Mouse (Mus musculus) midbrain, embryonic 10.5 days (tissue): Measurements from ENCODE around the gene Gm10778. TPM values are rescaled to one million over a fixed set of nuclear protein-coding genes. Genes with fewer than 3 reads are reported as not detected.
A peak's percentile ranks its signal among the peaks of the same experiment; 100 is the strongest.

Experiments used
- DNase-seq: peaks from one replicate; pipeline ENCODE4 v3.0.0-alpha.2; 2017; ENCODE audit warnings: low spot score
- H3K27ac ChIP-seq: fragments of 300-500 bp; sonication (generic); replicated peaks from 2 replicates; pipeline ENCODE4 v1.5.1; 2016; ENCODE audit warnings: mild to moderate bottlenecking
- H3K27me3 ChIP-seq: fragments of 300-500 bp; sonication (generic); 2 replicates; pipeline ENCODE4 v1.6.1; 2016; ENCODE audit warnings: low read depth, mild to moderate bottlenecking; ENCODE audit not compliant: poor library complexity, severe bottlenecking
- H3K36me3 ChIP-seq: fragments of 300-500 bp; sonication (generic); 2 replicates; pipeline ENCODE4 v1.6.1; 2016; ENCODE audit warnings: mild to moderate bottlenecking, moderate library complexity
- H3K4me1 ChIP-seq: fragments of 300-500 bp; sonication (generic); 2 replicates; pipeline ENCODE4 v1.6.1; 2016
- H3K4me3 ChIP-seq: fragments of 300-500 bp; sonication (generic); 2 replicates; pipeline ENCODE4 v1.5.1; 2016; ENCODE audit warnings: mild to moderate bottlenecking, moderate library complexity
- H3K9me3 ChIP-seq: fragments of 300-500 bp; sonication (generic); replicated peaks from 2 replicates; pipeline ENCODE4 v1.6.1; 2016; ENCODE audit warnings: mild to moderate bottlenecking
- WGBS: fragments of 180-500 bp; shearing (Covaris S2); methylation state at CpG from one replicate; pipeline ENCODE4 v1.1.7; 2016; 5-methylcytosine and 5-hydroxymethylcytosine counted together
- polyA plus RNA-seq: library from polyadenylated mRNA; unstranded; fragments of >200 nt; fragmentation: Nextera tagmentation; extraction: Ambion mirVana; gene quantifications from 2 replicates; pipeline ENCODE4 v1.2.1, GENCODE M21; 2016

The Gm10778 gene
- polyA plus RNA-seq, 1 experiment from 2014 or later, result 5.6 TPM

DNA sequence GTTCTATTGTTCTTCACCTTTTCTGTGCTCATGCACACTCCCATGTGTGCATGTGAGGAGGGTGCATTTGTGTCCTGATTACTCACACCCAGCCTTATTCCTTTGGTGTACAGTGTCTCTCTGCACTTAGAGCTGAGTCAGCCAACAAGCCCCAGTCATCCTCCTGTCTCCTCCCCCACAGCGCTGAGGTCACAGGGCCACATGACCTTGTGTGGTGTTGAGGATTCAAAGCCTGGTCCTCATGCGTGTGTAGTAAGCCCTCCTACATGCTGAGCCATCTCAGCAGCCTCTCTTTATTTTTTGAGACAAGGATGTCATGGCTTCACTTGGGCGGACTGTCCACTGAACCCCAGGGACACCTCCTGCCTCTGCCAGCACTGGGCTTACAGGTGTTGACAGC is 36.1 kb upstream of the Gm10778 start:
- no peak for DNase-seq
- Histone ChIP-seq H3K36me3 (peaks cover 15% of the 10 kb centered on the region), H3K4me3 (no peak overlapping the region), H3K27me3 (no peaks in the 10 kb centered on the region), H3K27ac (no peak overlapping the region), H3K9me3 (peaks cover 4% of the 10 kb centered on the region; the same call in 1 of the 2 replicates), H3K4me1 (peaks cover 8% of the 10 kb centered on the region)
- 74% methylated on average over 3 of the region's 3 CpGs for WGBS

DNA sequence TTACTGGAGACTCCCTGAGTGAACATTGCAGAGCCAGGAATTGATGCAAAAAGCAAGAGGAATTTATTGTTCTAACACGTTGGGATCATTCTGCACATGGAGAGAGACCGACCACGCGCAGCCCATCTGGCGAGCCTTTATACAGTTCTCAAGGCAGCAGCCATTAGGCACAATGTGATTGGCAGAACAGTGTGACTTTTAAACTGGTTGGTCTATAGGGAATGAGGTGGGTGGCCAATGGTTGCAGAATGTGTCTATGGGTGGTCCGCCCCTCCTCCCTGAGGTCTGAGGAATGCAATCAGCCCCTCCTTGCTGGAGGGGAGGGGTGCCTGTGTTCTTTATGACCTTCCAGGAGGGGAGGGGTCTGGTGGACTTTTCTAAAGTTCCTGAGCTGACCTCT is 33.4 kb upstream of the Gm10778 start:
- H3K4me3 ChIP-seq, result no peak overlapping the region
- H3K27me3 ChIP-seq, result no peaks in the 10 kb centered on the region
- peaks cover 4% of the 10 kb centered on the region; the same call in 1 of the 2 replicates for H3K9me3 ChIP-seq
- H3K4me1 ChIP-seq, result peaks cover 8% of the 10 kb centered on the region
- DNase-seq, result no peak
- 76% methylated on average over 6 of the region's 6 CpGs for WGBS
- peaks cover 4% of the 10 kb centered on the region for H3K36me3 ChIP-seq
- H3K27ac ChIP-seq, result no peak overlapping the region

DNA sequence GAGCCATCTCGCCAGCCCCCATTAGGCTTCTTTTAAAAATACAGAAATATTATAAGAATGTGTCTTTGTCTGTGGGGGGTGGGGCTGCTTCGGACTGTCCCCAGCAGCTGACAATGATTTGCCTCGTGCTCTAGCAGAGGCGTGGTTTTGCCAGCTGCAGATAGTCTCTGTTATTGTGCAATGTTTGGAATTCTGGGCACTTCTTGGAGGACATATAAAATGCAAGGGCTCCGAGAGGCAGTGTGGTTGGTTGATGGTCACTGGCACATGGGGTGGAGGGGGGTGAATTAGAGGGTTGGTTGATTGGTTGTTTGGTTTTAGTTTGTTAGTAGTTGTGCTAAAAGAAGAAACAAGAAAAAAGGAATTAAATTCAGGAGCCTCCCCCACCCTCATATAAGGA is 28.9 kb upstream of the Gm10778 start:
- DNase-seq, result no peak
- H3K4me1 ChIP-seq, result peaks cover 8% of the 10 kb centered on the region
- H3K36me3 ChIP-seq, result peaks cover 49% of the 10 kb centered on the region
- H3K27ac ChIP-seq, result no peak overlapping the region
- 91% methylated on average over 5 of the region's 5 CpGs for WGBS
- no peaks in the 10 kb centered on the region for H3K27me3 ChIP-seq
- H3K9me3 ChIP-seq, result no peaks in the 10 kb centered on the region
- H3K4me3 ChIP-seq, result no peak overlapping the region

DNA sequence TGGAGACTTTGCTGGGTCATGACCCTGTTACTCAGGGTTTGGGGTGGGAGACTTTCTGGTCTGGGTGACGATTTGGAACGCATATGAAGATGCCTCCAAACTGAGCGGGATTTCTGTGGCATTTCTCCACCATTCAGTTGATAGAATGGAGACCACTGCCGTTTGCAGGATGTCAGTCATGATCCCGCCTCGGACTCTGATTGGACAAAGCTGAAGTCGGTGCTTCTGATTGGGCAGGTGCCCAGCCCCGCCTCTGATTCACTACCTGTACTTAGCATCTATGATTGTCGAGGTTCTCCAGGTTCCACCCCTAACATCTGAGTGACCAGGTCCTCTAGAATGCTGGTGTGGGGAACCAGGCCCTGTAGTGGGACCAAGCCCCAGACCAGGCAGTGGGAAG is 28.1 kb upstream of the Gm10778 start:
- WGBS, result 54% methylated on average over 9 of the region's 9 CpGs
- peaks cover 57% of the 10 kb centered on the region for H3K36me3 ChIP-seq
- DNase-seq, result no peak

DNA sequence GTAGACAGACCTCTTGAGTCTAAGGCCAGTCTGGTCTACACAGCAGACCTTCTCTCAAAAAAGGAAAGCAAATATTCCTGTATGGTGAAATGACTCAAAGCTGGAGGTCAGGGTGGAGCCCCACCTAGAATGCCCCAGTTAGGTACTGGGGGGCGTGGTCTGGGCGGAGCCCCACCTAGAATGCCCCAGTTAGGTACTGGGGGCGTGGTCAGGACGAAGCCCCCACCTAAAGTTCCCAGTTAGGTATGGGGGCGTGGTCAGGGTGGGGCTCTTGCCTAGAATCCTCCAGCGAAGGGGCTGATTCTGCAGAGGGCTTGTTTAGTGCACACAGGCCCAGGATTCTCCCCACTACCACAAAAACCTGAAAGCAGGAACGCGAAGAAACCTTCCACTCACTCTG is 25.4 kb upstream of the Gm10778 start:
- no peak overlapping the region for H3K4me3 ChIP-seq
- H3K27ac ChIP-seq, result no peak overlapping the region
- peaks cover 25% of the 10 kb centered on the region for H3K4me1 ChIP-seq
- H3K9me3 ChIP-seq, result no peaks in the 10 kb centered on the region
- WGBS, result 63% methylated on average over 8 of the region's 8 CpGs
- H3K27me3 ChIP-seq, result no peaks in the 10 kb centered on the region
- DNase-seq, result no peak
- peaks cover 64% of the 10 kb centered on the region for H3K36me3 ChIP-seq

More for the DNA sequence above, 28.1 kb upstream of the Gm10778 start:
- Histone ChIP-seq H3K27ac (no peak overlapping the region), H3K9me3 (no peaks in the 10 kb centered on the region), H3K27me3 (no peaks in the 10 kb centered on the region), H3K4me1 (peaks cover 3% of the 10 kb centered on the region), H3K4me3 (no peak overlapping the region)

DNA sequence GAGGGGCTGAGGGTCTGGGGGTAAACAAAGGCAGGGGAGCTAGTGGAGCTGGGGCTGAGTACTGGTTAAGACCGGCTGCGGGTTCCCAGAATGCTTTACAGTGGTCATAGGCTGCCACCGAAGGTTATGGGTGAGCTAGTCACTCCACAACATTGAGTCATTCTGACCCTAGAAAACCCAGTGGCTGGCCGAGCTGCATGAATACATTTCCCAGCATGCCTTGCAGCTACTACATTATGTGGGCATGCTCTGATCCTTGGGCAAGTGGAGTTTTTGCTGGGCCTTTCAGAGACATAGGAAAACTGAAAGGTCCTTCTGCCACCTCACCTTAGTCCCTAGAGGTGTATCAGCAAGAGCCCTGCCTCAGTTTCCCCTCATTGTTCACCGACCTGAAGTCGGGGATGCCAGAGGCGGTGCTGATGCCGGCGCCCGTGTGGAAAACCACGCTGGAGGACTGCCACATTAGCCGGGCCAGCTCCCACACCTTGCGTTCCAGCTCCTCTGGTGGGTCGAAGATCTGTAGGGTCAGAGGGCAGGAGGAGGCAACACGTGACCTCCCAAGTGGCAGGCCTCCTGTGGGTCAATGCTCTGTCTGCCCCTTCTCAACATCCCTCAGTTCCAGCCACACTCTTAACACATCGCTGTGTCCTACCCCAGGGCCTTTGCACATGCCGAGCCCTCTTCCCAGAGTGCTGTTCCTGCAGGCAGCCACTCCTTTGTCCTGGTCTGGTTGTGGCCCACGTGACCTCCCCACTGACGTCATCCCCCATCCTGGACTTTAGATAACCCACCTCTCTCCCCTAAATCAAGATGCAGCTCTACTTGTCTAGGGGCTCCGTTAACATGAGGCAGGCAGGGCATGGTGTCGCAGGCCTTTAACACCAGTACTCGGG is 22.5 kb upstream of the Gm10778 start:
- no peak for DNase-seq
- Histone ChIP-seq H3K4me1 (peaks cover 25% of the 10 kb centered on the region), H3K4me3 (peak overlapping the region; percentile 63), H3K27me3 (no peaks in the 10 kb centered on the region; the same call in 1 of the 2 replicates), H3K9me3 (no peaks in the 10 kb centered on the region), H3K27ac (peak overlapping the region; percentile 89), H3K36me3 (peaks cover 51% of the 10 kb centered on the region)
- 90% methylated on average over 22 of the region's 22 CpGs for WGBS

DNA sequence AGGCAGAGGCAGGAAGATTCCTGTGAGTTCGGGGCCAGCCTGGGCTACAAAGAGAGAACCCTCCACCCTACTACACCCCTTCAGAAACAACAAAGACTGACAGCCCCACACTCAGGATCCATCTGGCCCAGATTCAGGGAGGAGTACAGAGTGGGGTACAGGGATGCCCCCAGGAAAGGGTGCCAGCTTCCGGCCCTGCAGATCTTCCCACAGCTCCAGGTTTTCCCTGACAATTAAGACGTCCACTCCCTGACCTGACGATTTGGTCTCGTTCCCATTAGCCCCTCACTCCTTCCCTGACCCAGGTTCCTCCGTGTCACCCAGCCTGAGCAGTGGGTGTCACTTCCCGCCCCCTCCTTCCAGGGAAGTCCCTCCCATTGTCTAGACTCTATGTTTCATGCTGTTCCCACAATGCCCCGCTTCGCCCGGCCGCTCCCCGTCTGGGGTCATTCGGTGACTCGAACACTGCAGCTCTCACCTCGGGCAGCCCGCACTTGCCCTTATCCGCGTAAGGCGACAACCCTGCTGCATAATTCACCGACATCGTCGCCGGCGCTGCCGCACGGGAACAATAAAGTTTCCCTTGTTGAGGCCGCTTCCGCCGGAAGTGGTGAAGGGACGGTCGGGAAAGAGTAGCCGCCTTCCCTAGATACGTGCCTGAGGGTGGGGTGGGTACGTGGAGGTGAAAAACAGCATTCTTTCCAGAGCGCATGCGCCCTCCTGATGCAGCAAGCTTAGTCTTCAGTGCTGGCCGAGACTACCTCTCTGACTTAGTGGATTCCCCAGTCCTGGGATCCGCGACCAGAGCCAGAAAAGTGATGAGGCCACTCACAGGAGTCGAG is 21.6 kb upstream of the Gm10778 start, which contains the start of gene Sirt6:
Gene Sirt6, minus strand, starts transcription at position 804 of the 842 bp plus-strand sequence.
- H3K27me3 ChIP-seq, result peaks cover under 1% of the 10 kb centered on the region; the same call in 1 of the 2 replicates
- H3K27ac ChIP-seq, result peak within 1 kb of the TSS; percentile 89
- 6% methylated on average over 40 of the region's 40 CpGs for WGBS
- peak within 1 kb of the TSS; percentile 63 for H3K4me3 ChIP-seq
- peak; percentile 94 for DNase-seq
- peaks cover 43% of the 10 kb centered on the region for H3K36me3 ChIP-seq
- H3K4me1 ChIP-seq, result peaks cover 25% of the 10 kb centered on the region
- H3K9me3 ChIP-seq, result no peaks in the 10 kb centered on the region

DNA sequence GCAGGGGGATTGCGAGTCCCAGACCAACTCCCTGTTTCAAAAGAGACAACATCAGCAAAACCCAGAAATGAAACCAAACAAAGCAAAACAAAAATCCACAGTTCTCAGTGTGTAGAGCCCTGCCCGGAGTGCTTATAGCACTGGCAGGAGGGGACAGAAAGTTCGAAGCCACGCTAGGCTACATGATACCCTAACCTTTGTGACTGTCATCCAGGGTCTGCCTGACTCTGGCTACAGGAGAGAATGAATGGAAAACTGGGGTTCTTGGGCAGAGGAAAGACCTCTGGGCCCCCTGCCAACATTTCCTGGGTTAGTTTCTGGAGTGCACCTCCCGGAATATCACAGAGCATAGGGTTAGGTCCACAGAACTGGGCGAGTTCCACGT is 21.0 kb upstream of the Gm10778 start:
- Histone ChIP-seq H3K9me3 (no peaks in the 10 kb centered on the region), H3K4me1 (peaks cover 25% of the 10 kb centered on the region), H3K4me3 (peak overlapping the region; percentile 63), H3K27me3 (peaks cover 7% of the 10 kb centered on the region), H3K36me3 (peaks cover 37% of the 10 kb centered on the region), H3K27ac (peak overlapping the region; percentile 89)
- DNase-seq, result no peak
- WGBS, result 71% methylated on average over 7 of the region's 7 CpGs

DNA sequence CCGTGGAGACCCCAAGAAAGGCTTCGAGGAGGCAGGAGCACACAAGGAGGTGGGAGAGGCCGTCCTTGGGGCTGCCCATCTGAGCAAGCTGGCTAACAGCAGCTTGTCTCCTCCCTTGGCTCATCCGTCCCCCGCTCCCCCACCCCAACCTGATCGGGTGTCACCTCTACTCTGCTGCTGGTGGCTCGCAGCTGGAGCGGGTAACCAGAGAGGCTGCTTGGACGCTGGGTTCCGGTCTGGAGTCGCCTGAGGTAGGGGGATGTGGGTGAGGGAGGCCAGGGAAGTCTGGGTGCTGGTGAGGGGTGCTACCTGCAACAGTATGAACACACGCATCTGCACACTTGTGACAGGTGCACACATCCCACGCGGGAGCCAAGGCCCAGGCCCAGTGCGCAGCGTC is 20.5 kb upstream of the Gm10778 start, which contains the start of gene Ankrd24:
Gene Ankrd24, plus strand, starts transcription at position 151 of the 400 bp plus-strand sequence.
- DNase-seq, result no peak
- peaks cover 30% of the 10 kb centered on the region for H3K4me1 ChIP-seq
- 80% methylated on average over 16 of the region's 16 CpGs for WGBS

DNA sequence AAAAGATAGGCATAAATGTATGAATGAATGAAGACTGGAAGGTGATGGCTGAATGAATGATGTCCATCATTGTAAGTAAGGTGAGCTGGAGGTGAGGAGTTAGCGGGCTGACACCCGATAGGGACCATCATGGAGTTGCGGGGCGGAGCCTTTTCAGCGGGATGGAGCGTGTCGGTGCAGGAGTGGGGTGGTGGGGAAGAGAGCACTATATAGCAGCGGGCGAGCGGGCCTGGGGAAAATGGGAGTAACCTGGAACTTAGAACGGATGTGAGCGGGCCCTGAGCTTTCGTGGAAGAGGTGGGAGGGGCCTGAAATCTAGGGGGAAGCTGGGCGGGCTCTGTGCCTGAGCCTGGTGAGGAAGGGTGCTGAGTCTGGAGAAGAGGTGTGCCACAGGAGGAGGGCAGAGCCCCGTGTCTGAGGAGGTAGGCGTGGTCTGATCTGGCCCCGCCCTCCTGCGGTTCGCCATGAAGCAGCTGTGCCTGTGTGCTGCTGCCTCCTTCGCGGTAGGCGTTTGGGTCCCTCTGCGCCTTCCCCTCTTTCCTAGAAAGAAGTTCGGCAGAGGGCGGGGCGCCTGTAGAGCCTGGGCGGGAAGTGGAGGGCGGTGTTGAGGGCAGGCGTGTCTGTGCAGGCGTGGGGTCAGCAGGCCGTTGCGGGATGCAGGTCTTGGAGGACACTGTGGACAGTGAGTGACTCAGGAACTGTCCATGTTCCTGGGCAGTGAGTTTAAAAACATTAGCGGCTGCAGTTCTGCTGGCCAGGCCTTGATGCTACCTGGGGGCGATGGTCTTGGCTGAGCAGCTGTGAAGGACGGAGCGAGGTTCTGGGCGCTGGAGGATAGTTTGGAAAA is 15.4 kb upstream of the Gm10778 start:
- Histone ChIP-seq H3K27ac (peak overlapping the region; percentile 79), H3K4me1 (peaks cover 21% of the 10 kb centered on the region), H3K36me3 (no peaks in the 10 kb centered on the region), H3K9me3 (no peaks in the 10 kb centered on the region), H3K27me3 (peaks cover 26% of the 10 kb centered on the region), H3K4me3 (peak overlapping the region; percentile 62)
- 4% methylated on average over 37 of the region's 37 CpGs for WGBS
- DNase-seq, result peak; percentile 80

More for the DNA sequence above, 20.5 kb upstream of the Gm10778 start, which contains the start of gene Ankrd24:
- H3K36me3 ChIP-seq, result peaks cover 31% of the 10 kb centered on the region
- peaks cover 10% of the 10 kb centered on the region for H3K27me3 ChIP-seq
- H3K27ac ChIP-seq, result peak within 1 kb of the TSS; percentile 89
- H3K9me3 ChIP-seq, result no peaks in the 10 kb centered on the region
- peak within 1 kb of the TSS; percentile 63 for H3K4me3 ChIP-seq

DNA sequence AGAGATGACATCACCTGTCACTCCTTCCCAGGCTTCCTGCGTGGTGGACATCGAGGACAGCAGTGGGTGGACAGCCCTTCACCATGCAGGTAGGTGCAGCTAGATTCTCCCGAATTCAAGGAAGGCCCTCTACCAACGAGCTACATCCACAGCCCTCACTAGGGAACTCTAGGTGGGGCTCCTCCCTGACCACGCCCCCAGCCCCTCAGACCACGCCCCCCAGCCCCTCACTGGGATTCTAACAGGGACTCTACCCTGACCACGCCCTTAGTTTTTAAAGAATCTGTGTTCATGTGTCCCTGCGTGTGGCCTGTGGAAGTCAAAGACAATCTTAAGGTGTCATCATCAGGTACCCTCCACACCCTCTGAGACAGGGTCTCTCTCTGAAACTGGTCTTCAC is 12.5 kb upstream of the Gm10778 start:
- Histone ChIP-seq H3K27ac (no peak overlapping the region), H3K27me3 (peaks cover 26% of the 10 kb centered on the region), H3K9me3 (no peaks in the 10 kb centered on the region), H3K4me1 (peaks cover 24% of the 10 kb centered on the region), H3K36me3 (no peaks in the 10 kb centered on the region), H3K4me3 (no peak overlapping the region)
- DNase-seq, result no peak
- WGBS, result 19% methylated on average over 8 of the region's 8 CpGs

DNA sequence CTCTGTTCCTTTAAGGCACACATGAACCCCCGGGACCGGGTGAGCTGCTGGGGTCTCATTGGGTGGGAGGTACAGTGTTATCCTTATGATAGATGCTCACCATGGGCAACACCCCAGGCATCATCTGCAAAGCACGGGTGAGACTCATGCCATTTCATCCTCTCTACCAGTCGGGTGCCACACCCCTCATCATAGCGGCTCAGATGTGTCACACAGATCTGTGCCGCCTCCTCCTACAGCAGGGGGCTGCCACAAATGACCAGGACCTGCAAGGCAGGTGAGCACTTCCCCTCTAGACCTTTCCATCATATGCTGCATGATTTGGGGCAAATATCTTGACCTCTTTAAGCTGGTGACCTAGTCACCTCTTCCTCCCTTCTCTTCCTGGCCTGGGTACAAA is 10.8 kb upstream of the Gm10778 start:
- DNase-seq, result no peak

More for the DNA sequence above, 10.8 kb upstream of the Gm10778 start:
- no peaks in the 10 kb centered on the region for H3K36me3 ChIP-seq
- peaks cover 39% of the 10 kb centered on the region for H3K4me1 ChIP-seq
- peaks cover 26% of the 10 kb centered on the region for H3K27me3 ChIP-seq
- 75% methylated on average over 6 of the region's 6 CpGs for WGBS
- no peaks in the 10 kb centered on the region for H3K9me3 ChIP-seq
- H3K27ac ChIP-seq, result no peak overlapping the region
- H3K4me3 ChIP-seq, result no peak overlapping the region
